In genomic region chr14:75034240-75034639, GRCm38 (mm10) we compare ENCODE assay signal across 7 mouse cellular contexts. TPM values are rescaled to one million over a fixed set of nuclear protein-coding genes. Genes with fewer than 3 reads are reported as not detected.
DNase-seq lines count a peak whose midpoint lies in the region; ATAC-seq lines count a peak whose summit lies in the region.

No protein-coding gene starts in this region.

- ATAC-seq in megakaryocyte progenitor cell, adult 5-6 weeks (replicated peaks; ENCODE audit: poor library complexity): peak; percentile 92

- peak; percentile 45 to 48 for DNase-seq in spleen, adult 18-20 months
- DNase-seq in spleen, adult 12 weeks (ENCODE audit: low spot score): no peak
- DNase-seq in liver: peak; percentile 27
- no peak for DNase-seq in retina, postnatal 1 day
- DNase-seq in urinary bladder, postnatal 4 days (ENCODE audit: low spot score in 2 of 2): no peak
- no peak for DNase-seq in urinary bladder, postnatal 10 days (ENCODE audit: low spot score)

RNA-seq across cellular contexts. Expression of gene Rubcnl, which starts 18.4 kb away (rescaled TPM):
- 2.2 and 2.4 TPM in 2 replicates for total RNA-seq in megakaryocyte progenitor cell, adult 5-6 weeks (2015)
- total RNA-seq in megakaryocyte progenitor cell, adult 5-6 weeks (2017): 1.4 and 2.3 TPM in 2 replicates

Comparison
In these comparisons a context has a peak if more than half of its experiments do, and no peak if none do; other contexts are left out.
1. DNase-seq: peak in spleen, adult 18-20 months (2 of 2) and liver (single experiment); none in spleen, adult 12 weeks (single experiment), retina, postnatal 1 day (single experiment), urinary bladder, postnatal 4 days (0 of 2) and urinary bladder, postnatal 10 days (single experiment).